Mouse (Mus musculus) E14TG2a.4 (cell line): ENCODE data around the gene Itpr2.

Experiments used
- CTCF ChIP-seq: conservative IDR thresholded peaks from 2 replicates; pipeline ENCODE4 v1.5.1; 2014; ENCODE audit warnings: low read length
- NANOG ChIP-seq: IDR thresholded peaks from 2 replicates; pipeline ENCODE4 v1.6.1; 2014; ENCODE audit warnings: borderline replicate concordance, low read length, mixed read lengths

DNA sequence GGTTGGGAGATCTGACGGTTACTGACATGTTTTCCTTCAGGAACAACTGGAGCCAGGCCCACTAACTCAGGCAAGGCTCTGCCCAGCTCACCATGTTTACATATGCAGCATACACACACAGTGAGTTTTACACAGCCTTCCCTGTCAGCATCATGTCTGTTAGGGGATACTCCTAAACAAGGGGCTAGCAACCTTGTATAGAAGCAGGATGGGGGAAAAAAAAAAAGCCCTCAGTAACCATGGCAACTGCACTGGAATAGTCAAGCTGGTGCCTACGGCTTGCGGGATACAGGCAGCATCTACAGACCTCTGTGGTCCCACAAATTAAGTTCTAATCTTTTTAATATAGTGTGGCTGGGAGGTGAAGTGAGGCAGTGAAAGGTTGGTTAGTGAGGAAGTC is 266.9 kb downstream of the Itpr2 start:
- no peak for TF ChIP-seq CTCF
- no peak for TF ChIP-seq NANOG
